Mouse (Mus musculus): ENCODE data around the gene Megf11. TPM values are rescaled to one million over a fixed set of nuclear protein-coding genes. Genes with fewer than 3 reads are reported as not detected.

Megf11 gene
- polyA plus RNA-seq, 1 experiment from 2014 or later: 18.0 TPM

GRCm38 (mm10) chr9:64361231-64361950, 24.0 kb upstream of the Megf11 start:
- no peaks in the 10 kb centered on the region for H3K4me1 ChIP-seq (replicated peaks)
- H3K4me3 ChIP-seq: no peak overlapping the region
- H3K4me2 ChIP-seq: no peak overlapping the region
- no peak overlapping the region for H3K9ac ChIP-seq
- ATAC-seq (ENCODE audit: low read depth): no peak
- no peaks in the 10 kb centered on the region for H3K9me3 ChIP-seq
- no peak overlapping the region for H3K27ac ChIP-seq (replicated peaks)
- H3K27me3 ChIP-seq: no peaks in the 10 kb centered on the region
- H3K36me3 ChIP-seq: no peaks in the 10 kb centered on the region
- 84% methylated on average over 9 of the region's 9 CpGs for WGBS

GRCm38 (mm10) chr9:64369871-64370270, 15.6 kb upstream of the Megf11 start:
- no peak overlapping the region for H3K9ac ChIP-seq
- no peak overlapping the region for H3K4me3 ChIP-seq
- ATAC-seq (ENCODE audit: low read depth): no peak
- no peak overlapping the region for H3K27ac ChIP-seq (replicated peaks)
- H3K9me3 ChIP-seq: no peaks in the 10 kb centered on the region
- no peaks in the 10 kb centered on the region for H3K36me3 ChIP-seq
- H3K4me1 ChIP-seq (replicated peaks): peaks cover 13% of the 10 kb centered on the region
- no peaks in the 10 kb centered on the region for H3K27me3 ChIP-seq
- WGBS: 58% methylated on average over 7 of the region's 7 CpGs
- H3K4me2 ChIP-seq: no peak overlapping the region

GRCm38 (mm10) chr9:64371305-64371819, 14.1 kb upstream of the Megf11 start:
- peak; percentile 71 for ATAC-seq (ENCODE audit: low read depth)
- 0 out of 2 replicates have a peak, but pooled peaks cover under 1% of the 10 kb centered on the region for H3K27me3 ChIP-seq
- peaks cover 13% of the 10 kb centered on the region for H3K4me1 ChIP-seq (replicated peaks)
- H3K4me2 ChIP-seq: no peak overlapping the region
- H3K4me3 ChIP-seq: no peak overlapping the region
- H3K9ac ChIP-seq: peak overlapping the region; percentile 19; the same call in 1 of the 2 replicates
- H3K27ac ChIP-seq (replicated peaks): peak overlapping the region; percentile 55
- WGBS: 25% methylated on average over 11 of the region's 11 CpGs
- H3K9me3 ChIP-seq: no peaks in the 10 kb centered on the region
- no peaks in the 10 kb centered on the region for H3K36me3 ChIP-seq

- H3K36me3 ChIP-seq: no peaks in the 10 kb centered on the region
- peaks cover 10% of the 10 kb centered on the region; the same call in 1 of the 2 replicates for H3K4me1 ChIP-seq (replicated peaks)
- no peak overlapping the region for H3K4me2 ChIP-seq
- no peak overlapping the region for H3K9ac ChIP-seq
- H3K27me3 ChIP-seq: peaks cover 6% of the 10 kb centered on the region
- 88% methylated on average over 2 of the region's 2 CpGs for WGBS
- H3K27ac ChIP-seq (replicated peaks): no peak overlapping the region
- no peak for ATAC-seq (ENCODE audit: low read depth)
- H3K4me3 ChIP-seq: no peak overlapping the region
- no peaks in the 10 kb centered on the region; the same call in 1 of the 2 replicates for H3K9me3 ChIP-seq
Observed at GRCm38 (mm10) chr9:64376380-64376779, 9.0 kb upstream of the Megf11 start.

GRCm38 (mm10) chr9:64383021-64383788, 2.2 kb upstream of the Megf11 start:
- no peak overlapping the region for H3K4me3 ChIP-seq
- no peak overlapping the region for H3K4me2 ChIP-seq
- WGBS: 48% methylated on average over 10 of the region's 10 CpGs
- H3K36me3 ChIP-seq: no peaks in the 10 kb centered on the region
- H3K27ac ChIP-seq (replicated peaks): no peak overlapping the region
- no peak for ATAC-seq (ENCODE audit: low read depth)
- 0 out of 2 replicates have a peak overlapping the region, but pooled peaks have one; percentile 1 for H3K9ac ChIP-seq
- peaks cover 61% of the 10 kb centered on the region for H3K27me3 ChIP-seq
- no peaks in the 10 kb centered on the region; the same call in 1 of the 2 replicates for H3K9me3 ChIP-seq
- H3K4me1 ChIP-seq (replicated peaks): peaks cover 38% of the 10 kb centered on the region

- no peaks in the 10 kb centered on the region for H3K36me3 ChIP-seq
- no peak for ATAC-seq (ENCODE audit: low read depth)
- H3K27ac ChIP-seq (replicated peaks): 0 out of 2 replicates have a peak overlapping the region, but pooled peaks have one; percentile 18
- H3K4me2 ChIP-seq: peak overlapping the region; percentile 99
- H3K9me3 ChIP-seq: no peaks in the 10 kb centered on the region
- 2% methylated on average over 45 of the region's 45 CpGs for WGBS
- H3K27me3 ChIP-seq: peaks cover 77% of the 10 kb centered on the region
- peak overlapping the region; percentile 82 for H3K9ac ChIP-seq
- H3K4me1 ChIP-seq (replicated peaks): peaks cover 49% of the 10 kb centered on the region
- peak overlapping the region; percentile 62 for H3K4me3 ChIP-seq
Observed at GRCm38 (mm10) chr9:64386466-64387211, 1.2 kb downstream of the Megf11 start.

GRCm38 (mm10) chr9:64389576-64390292, 4.3 kb downstream of the Megf11 start:
- Histone ChIP-seq H3K4me3 (no peak overlapping the region), H3K27me3 (peaks cover 53% of the 10 kb centered on the region), H3K36me3 (no peaks in the 10 kb centered on the region), H3K4me2 (no peak overlapping the region), H3K4me1 (replicated peaks) (peaks cover 45% of the 10 kb centered on the region), H3K27ac (replicated peaks) (no peak overlapping the region), H3K9me3 (no peaks in the 10 kb centered on the region), H3K9ac (no peak overlapping the region)
- no peak for ATAC-seq (ENCODE audit: low read depth)
- WGBS: 50% methylated on average over 7 of the region's 7 CpGs

- WGBS: 46% methylated on average over 5 of the region's 5 CpGs
- ATAC-seq (ENCODE audit: low read depth): no peak
Observed at GRCm38 (mm10) chr9:64393914-64394596, 8.6 kb downstream of the Megf11 start.

GRCm38 (mm10) chr9:64395238-64395920, 10.0 kb downstream of the Megf11 start:
- H3K36me3 ChIP-seq: no peaks in the 10 kb centered on the region
- H3K9ac ChIP-seq: no peak overlapping the region
- 54% methylated on average over 7 of the region's 7 CpGs for WGBS
- H3K4me2 ChIP-seq: no peak overlapping the region
- no peak overlapping the region for H3K27ac ChIP-seq (replicated peaks)
- peaks cover 11% of the 10 kb centered on the region for H3K27me3 ChIP-seq
- no peak overlapping the region for H3K4me3 ChIP-seq
- peaks cover 37% of the 10 kb centered on the region for H3K4me1 ChIP-seq (replicated peaks)
- no peak; the same call in 1 of the 2 replicates for ATAC-seq (ENCODE audit: low read depth)
- H3K9me3 ChIP-seq: no peaks in the 10 kb centered on the region

More at GRCm38 (mm10) chr9:64393914-64394596, 8.6 kb downstream of the Megf11 start:
- Histone ChIP-seq H3K27me3 (peaks cover 15% of the 10 kb centered on the region), H3K27ac (replicated peaks) (no peak overlapping the region), H3K4me1 (replicated peaks) (peaks cover 36% of the 10 kb centered on the region), H3K4me2 (no peak overlapping the region), H3K4me3 (no peak overlapping the region), H3K9me3 (no peaks in the 10 kb centered on the region), H3K9ac (no peak overlapping the region), H3K36me3 (no peaks in the 10 kb centered on the region)

GRCm38 (mm10) chr9:64397108-64397507, 11.7 kb downstream of the Megf11 start:
- Histone ChIP-seq H3K27ac (replicated peaks) (no peak overlapping the region), H3K9me3 (no peaks in the 10 kb centered on the region), H3K4me2 (no peak overlapping the region), H3K36me3 (no peaks in the 10 kb centered on the region), H3K4me1 (replicated peaks) (peaks cover 41% of the 10 kb centered on the region), H3K27me3 (peaks cover 3% of the 10 kb centered on the region; the same call in 1 of the 2 replicates), H3K9ac (no peak overlapping the region), H3K4me3 (no peak overlapping the region)
- no peak for ATAC-seq (ENCODE audit: low read depth)
- WGBS: 5% methylated on average over 1 of the region's 1 CpGs

Data from neural tube, embryonic 13.5 days (tissue).